Mouse (Mus musculus): ENCODE data around the gene Gstm7. TPM values are rescaled to one million over a fixed set of nuclear protein-coding genes. Genes with fewer than 3 reads are reported as not detected.

The Gstm7 gene
- total and polyA plus RNA-seq, 3 experiments = not detected

DNA sequence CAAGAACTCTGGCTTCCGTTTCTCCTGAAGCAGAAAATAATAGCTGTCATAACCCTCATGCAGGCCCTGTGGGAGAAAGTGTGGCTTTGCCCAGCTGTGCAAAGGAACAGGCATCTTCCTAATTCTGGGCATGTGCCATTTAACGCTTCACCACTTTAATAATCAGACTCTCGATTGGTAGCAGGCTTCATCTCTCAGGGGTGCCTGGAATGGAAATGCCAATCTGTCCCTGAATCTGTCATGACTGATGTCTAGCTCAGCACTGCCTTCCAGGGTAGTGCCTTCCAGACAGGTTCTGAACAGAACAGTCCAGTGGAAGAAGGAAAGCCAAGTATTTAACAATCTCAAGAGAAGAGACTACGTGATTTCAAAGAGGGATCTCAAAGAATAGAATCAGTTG lies 9.6 kb upstream of the Gstm7 start:
- no peak for TF ChIP-seq GATA1 (IDR thresholded peaks at IDR 0.05; ENCODE audit: borderline replicate concordance, low read length)
- no peak for TF ChIP-seq GATA2 (IDR thresholded peaks at IDR 0.05; ENCODE audit: borderline replicate concordance, low read depth, low read length)
- no peak for TF ChIP-seq POLR2AphosphoS5 (IDR thresholded peaks at IDR 0.05; ENCODE audit: insufficient replicate concordance, low read depth, low read length)
- TF ChIP-seq CTCF (IDR thresholded peaks at IDR 0.05; ENCODE audit: low read depth, low read length) = no peak
- no peak for TF ChIP-seq TAL1 (conservative IDR thresholded peaks at IDR 0.05; ENCODE audit: low read depth, low read length)
- DNase-seq (ENCODE audit: low spot score) = no peak

DNA sequence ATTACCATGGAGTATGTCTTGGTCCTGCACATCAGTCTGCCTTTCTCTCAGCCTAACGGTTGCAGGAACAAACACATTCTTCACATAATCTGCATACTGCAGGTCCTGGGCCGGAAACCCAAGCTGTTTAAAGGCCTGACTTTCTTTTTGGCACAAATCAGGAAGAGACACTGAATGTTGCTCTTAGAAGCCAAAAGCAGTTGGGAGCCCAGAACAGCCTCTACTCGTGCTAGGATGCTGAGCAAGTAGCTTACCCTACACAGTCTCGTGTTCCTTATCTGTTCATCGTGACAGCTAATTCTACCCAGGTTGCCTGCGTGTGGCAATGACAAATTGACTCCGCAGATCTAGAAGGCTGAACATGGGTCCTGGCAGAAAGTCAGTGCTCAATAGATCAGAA lies 8.9 kb upstream of the Gstm7 start:
- H3K9me3 ChIP-seq (replicated peaks) = no peaks in the 10 kb centered on the region
- no peak overlapping the region for H3K4me3 ChIP-seq (ENCODE audit: low read depth, low read length)
- H3K4me1 ChIP-seq (ENCODE audit: insufficient read depth, low read depth, low read length) = peaks cover 2% of the 10 kb centered on the region; the same call in 1 of the 2 replicates
- TF ChIP-seq TAL1 (conservative IDR thresholded peaks at IDR 0.05; ENCODE audit: low read depth, low read length) (no peak), CTCF (IDR thresholded peaks at IDR 0.05; ENCODE audit: low read depth, low read length) (no peak), GATA1 (IDR thresholded peaks at IDR 0.05; ENCODE audit: borderline replicate concordance, low read length) (no peak), GATA2 (IDR thresholded peaks at IDR 0.05; ENCODE audit: borderline replicate concordance, low read depth, low read length) (no peak), POLR2AphosphoS5 (IDR thresholded peaks at IDR 0.05; ENCODE audit: insufficient replicate concordance, low read depth, low read length) (no peak)
- H3K36me3 ChIP-seq (replicated peaks) = no peaks in the 10 kb centered on the region
- no peak for DNase-seq (ENCODE audit: low spot score)
- no peak for ATAC-seq (ENCODE audit: extremely low read depth, insufficient number of reproducible peaks, low FRiP score, poor library complexity, severe bottlenecking)
- no peaks in the 10 kb centered on the region for H3K27me3 ChIP-seq (ENCODE audit: insufficient read depth, low read length)

More for the DNA sequence above, 9.6 kb upstream of the Gstm7 start:
- Histone ChIP-seq H3K4me1 (ENCODE audit: insufficient read depth, low read depth, low read length) (peaks cover 2% of the 10 kb centered on the region; the same call in 1 of the 2 replicates), H3K9me3 (replicated peaks) (no peaks in the 10 kb centered on the region), H3K36me3 (replicated peaks) (no peaks in the 10 kb centered on the region), H3K4me3 (ENCODE audit: low read depth, low read length) (no peak overlapping the region), H3K27me3 (ENCODE audit: insufficient read depth, low read length) (no peaks in the 10 kb centered on the region)
- ATAC-seq (ENCODE audit: extremely low read depth, insufficient number of reproducible peaks, low FRiP score, poor library complexity, severe bottlenecking) = no peak

DNA sequence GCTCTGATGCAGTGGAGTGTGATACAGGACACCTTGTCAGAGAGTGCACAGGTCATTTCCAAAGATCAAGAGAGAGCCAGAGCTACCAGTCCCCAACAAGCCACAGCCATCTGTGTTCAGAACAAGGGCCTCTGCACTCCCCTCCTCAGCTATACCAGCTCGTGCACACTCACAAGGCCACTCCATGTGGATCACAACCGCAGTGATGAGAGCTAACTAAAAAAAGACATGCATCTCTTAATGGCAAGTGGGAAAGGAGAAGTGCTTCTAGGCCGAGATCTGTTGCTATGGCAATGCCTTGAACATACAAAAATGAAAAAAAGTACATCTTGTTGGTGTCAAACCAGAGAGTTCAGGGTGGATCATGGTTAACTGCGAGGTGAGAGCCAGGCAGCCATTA lies 8.2 kb upstream of the Gstm7 start:
- ATAC-seq (ENCODE audit: extremely low read depth, insufficient number of reproducible peaks, low FRiP score, poor library complexity, severe bottlenecking) (no peak), DNase-seq (ENCODE audit: low spot score) (no peak)
- Histone ChIP-seq H3K4me1 (ENCODE audit: insufficient read depth, low read depth, low read length) (peaks cover 2% of the 10 kb centered on the region; the same call in 1 of the 2 replicates), H3K4me3 (ENCODE audit: low read depth, low read length) (no peak overlapping the region), H3K36me3 (replicated peaks) (no peaks in the 10 kb centered on the region), H3K9me3 (replicated peaks) (no peaks in the 10 kb centered on the region), H3K27me3 (ENCODE audit: insufficient read depth, low read length) (no peaks in the 10 kb centered on the region)
- TF ChIP-seq GATA2 (IDR thresholded peaks at IDR 0.05; ENCODE audit: borderline replicate concordance, low read depth, low read length) (no peak), POLR2AphosphoS5 (IDR thresholded peaks at IDR 0.05; ENCODE audit: insufficient replicate concordance, low read depth, low read length) (no peak), TAL1 (conservative IDR thresholded peaks at IDR 0.05; ENCODE audit: low read depth, low read length) (no peak), GATA1 (IDR thresholded peaks at IDR 0.05; ENCODE audit: borderline replicate concordance, low read length) (no peak), CTCF (IDR thresholded peaks at IDR 0.05; ENCODE audit: low read depth, low read length) (no peak)

DNA sequence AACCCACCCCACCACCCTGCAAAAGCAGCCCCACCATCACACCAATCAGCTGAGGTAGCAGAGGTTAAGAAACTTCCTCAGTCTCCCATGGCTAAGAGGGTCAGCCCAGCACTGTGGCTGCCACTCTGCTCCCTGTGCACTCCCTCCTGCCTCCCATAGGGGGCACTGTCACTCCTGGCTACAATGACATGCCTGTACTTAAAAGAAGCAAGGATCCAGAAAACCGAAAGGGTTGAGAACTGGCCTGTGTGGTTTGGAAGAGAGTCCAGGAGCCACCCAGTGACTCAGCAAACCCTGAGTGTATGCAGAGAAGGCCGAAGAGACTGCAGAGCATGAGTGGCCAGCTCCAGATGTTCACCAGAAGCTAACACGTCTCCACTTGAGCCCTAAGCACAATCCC lies 7.8 kb upstream of the Gstm7 start:
- no peak for TF ChIP-seq GATA2 (IDR thresholded peaks at IDR 0.05; ENCODE audit: borderline replicate concordance, low read depth, low read length)
- peak; percentile 79 for TF ChIP-seq CTCF (IDR thresholded peaks at IDR 0.05; ENCODE audit: low read depth, low read length)
- DNase-seq (ENCODE audit: low spot score) = peak; percentile 13
- ATAC-seq (ENCODE audit: extremely low read depth, insufficient number of reproducible peaks, low FRiP score, poor library complexity, severe bottlenecking) = peak; percentile 28; the same call in 1 of the 2 replicates
- Histone ChIP-seq H3K36me3 (replicated peaks) (no peaks in the 10 kb centered on the region), H3K4me1 (ENCODE audit: insufficient read depth, low read depth, low read length) (peaks cover 2% of the 10 kb centered on the region; the same call in 1 of the 2 replicates), H3K9me3 (replicated peaks) (no peaks in the 10 kb centered on the region), H3K4me3 (ENCODE audit: low read depth, low read length) (no peak overlapping the region), H3K27me3 (ENCODE audit: insufficient read depth, low read length) (no peaks in the 10 kb centered on the region)

DNA sequence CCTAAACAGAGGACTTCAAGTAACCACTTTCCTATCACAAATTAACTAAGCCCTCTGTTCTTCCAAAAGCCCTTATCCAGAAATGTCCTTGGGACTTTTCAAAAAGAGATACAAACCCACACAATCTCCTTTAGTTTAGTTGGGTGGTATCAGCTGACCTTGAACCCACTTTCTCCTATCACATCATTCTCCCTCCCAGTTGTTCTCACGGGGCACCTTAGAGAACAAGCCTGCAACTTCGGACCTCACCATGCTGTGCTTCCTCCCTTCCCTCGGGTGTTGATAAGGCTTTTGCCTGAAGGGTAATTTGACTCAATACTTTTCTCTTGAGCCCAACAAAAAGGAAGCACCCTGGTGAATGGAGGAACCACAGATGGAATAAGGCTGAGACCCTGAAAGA lies 4.3 kb upstream of the Gstm7 start:
- ATAC-seq (ENCODE audit: extremely low read depth, insufficient number of reproducible peaks, low FRiP score, poor library complexity, severe bottlenecking) = no peak
- H3K36me3 ChIP-seq (replicated peaks) = no peaks in the 10 kb centered on the region
- 0 out of 2 replicates have a peak, but pooled peaks cover 5% of the 10 kb centered on the region for H3K27me3 ChIP-seq (ENCODE audit: insufficient read depth, low read length)
- no peak overlapping the region for H3K4me3 ChIP-seq (ENCODE audit: low read depth, low read length)
- H3K9me3 ChIP-seq (replicated peaks) = no peaks in the 10 kb centered on the region
- TF ChIP-seq TAL1 (conservative IDR thresholded peaks at IDR 0.05; ENCODE audit: low read depth, low read length) (no peak), CTCF (IDR thresholded peaks at IDR 0.05; ENCODE audit: low read depth, low read length) (no peak), GATA1 (IDR thresholded peaks at IDR 0.05; ENCODE audit: borderline replicate concordance, low read length) (no peak), GATA2 (IDR thresholded peaks at IDR 0.05; ENCODE audit: borderline replicate concordance, low read depth, low read length) (no peak), POLR2AphosphoS5 (IDR thresholded peaks at IDR 0.05; ENCODE audit: insufficient replicate concordance, low read depth, low read length) (no peak)
- DNase-seq (ENCODE audit: low spot score) = no peak
- H3K4me1 ChIP-seq (ENCODE audit: insufficient read depth, low read depth, low read length) = peaks cover 2% of the 10 kb centered on the region; the same call in 1 of the 2 replicates

DNA sequence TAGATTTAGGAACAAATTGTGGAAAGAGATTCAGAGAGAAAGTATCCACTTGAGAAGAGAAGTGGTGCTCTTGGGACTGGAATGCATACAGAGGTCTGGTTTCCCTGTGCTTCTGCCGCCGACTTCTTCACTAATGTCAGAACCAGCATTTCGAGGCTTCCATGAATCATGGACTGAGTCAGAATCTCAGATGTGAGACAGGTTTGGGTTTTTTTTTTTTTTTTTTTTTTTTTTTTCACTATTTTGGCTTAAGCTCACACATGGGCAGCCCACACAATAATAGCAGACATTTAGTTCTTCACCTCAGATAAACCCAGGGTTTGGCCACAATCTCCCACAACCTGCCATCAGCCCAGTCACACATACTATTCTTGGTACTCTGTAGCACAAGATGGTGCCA lies 3.7 kb upstream of the Gstm7 start:
- peaks cover 2% of the 10 kb centered on the region; the same call in 1 of the 2 replicates for H3K4me1 ChIP-seq (ENCODE audit: insufficient read depth, low read depth, low read length)
- no peaks in the 10 kb centered on the region for H3K9me3 ChIP-seq (replicated peaks)
- peaks cover 5% of the 10 kb centered on the region; the same call in 1 of the 2 replicates for H3K27me3 ChIP-seq (ENCODE audit: insufficient read depth, low read length)
- H3K36me3 ChIP-seq (replicated peaks) = no peaks in the 10 kb centered on the region
- H3K4me3 ChIP-seq (ENCODE audit: low read depth, low read length) = no peak overlapping the region
- no peak for ATAC-seq (ENCODE audit: extremely low read depth, insufficient number of reproducible peaks, low FRiP score, poor library complexity, severe bottlenecking)
- DNase-seq (ENCODE audit: low spot score) = no peak
- no peak for TF ChIP-seq POLR2AphosphoS5 (IDR thresholded peaks at IDR 0.05; ENCODE audit: insufficient replicate concordance, low read depth, low read length)
- no peak for TF ChIP-seq CTCF (IDR thresholded peaks at IDR 0.05; ENCODE audit: low read depth, low read length)
- TF ChIP-seq TAL1 (conservative IDR thresholded peaks at IDR 0.05; ENCODE audit: low read depth, low read length) = no peak
- no peak for TF ChIP-seq GATA1 (IDR thresholded peaks at IDR 0.05; ENCODE audit: borderline replicate concordance, low read length)
- TF ChIP-seq GATA2 (IDR thresholded peaks at IDR 0.05; ENCODE audit: borderline replicate concordance, low read depth, low read length) = no peak
